ENCODE assay signal across 34 mouse cellular contexts in the genomic region with DNA sequence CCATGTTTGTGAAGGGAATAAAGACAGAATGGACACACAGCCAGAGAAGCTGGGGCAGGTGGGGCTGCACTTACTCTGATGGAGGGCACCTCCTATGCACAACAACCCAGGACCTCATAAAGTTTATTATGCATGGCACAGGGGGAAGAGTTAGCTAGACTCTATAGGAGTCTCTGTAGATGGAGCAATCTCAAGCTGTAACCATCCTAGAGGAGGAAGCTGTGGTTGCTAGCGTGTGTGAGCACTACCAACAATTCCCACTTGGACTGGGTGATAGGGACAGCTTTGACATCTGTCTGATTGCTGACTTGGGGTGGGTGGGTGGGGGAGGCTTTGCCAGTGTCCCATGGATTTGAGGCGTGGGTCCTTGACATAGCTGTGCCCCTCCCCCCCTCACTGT. TPM values are rescaled to one million over a fixed set of nuclear protein-coding genes. Genes with fewer than 3 reads are reported as not detected.
"Had no signal": no experiment of that assay in that cellular context is flagged by ENCODE, and none has a peak within 500 bp of the region (broad histone marks: within the 10 kb centered on the region; RNA-seq: fewer than 3 reads in every experiment).

No protein-coding gene starts in this region.

- H3K9me3 ChIP-seq: embryonic facial prominence, embryonic 10.5 days; embryonic facial prominence, embryonic 12.5 days; embryonic facial prominence, embryonic 13.5 days; embryonic facial prominence, embryonic 15.5 days; forebrain, embryonic 10.5 days; forebrain, embryonic 12.5 days; forebrain, embryonic 13.5 days; forebrain, embryonic 15.5 days had no signal

- ATAC-seq: forebrain, embryonic 13.5 days; forebrain, embryonic 14.5 days; forebrain, embryonic 15.5 days; forebrain, embryonic 16.5 days; forebrain, postnatal 0 days had no signal

- H3K9ac ChIP-seq: embryonic facial prominence, embryonic 12.5 days; embryonic facial prominence, embryonic 13.5 days; embryonic facial prominence, embryonic 15.5 days; forebrain, embryonic 12.5 days; forebrain, embryonic 13.5 days; forebrain, embryonic 15.5 days; forebrain, postnatal 0 days had no signal

- H3K4me1 ChIP-seq: embryonic facial prominence, embryonic 10.5 days; embryonic facial prominence, embryonic 12.5 days; embryonic facial prominence, embryonic 13.5 days; embryonic facial prominence, embryonic 15.5 days; forebrain, embryonic 10.5 days; forebrain, embryonic 12.5 days; forebrain, embryonic 13.5 days; forebrain, embryonic 15.5 days had no signal

- H3K4me3 ChIP-seq: embryonic facial prominence, embryonic 10.5 days; embryonic facial prominence, embryonic 12.5 days; embryonic facial prominence, embryonic 13.5 days; embryonic facial prominence, embryonic 15.5 days; erythroblast, embryonic 14.5 days; forebrain, embryonic 10.5 days; forebrain, embryonic 12.5 days; forebrain, embryonic 13.5 days; forebrain, embryonic 15.5 days; gastrocnemius, adult 2 months; heart, adult 2 months had no signal

- H3K27ac ChIP-seq: embryonic facial prominence, embryonic 10.5 days; embryonic facial prominence, embryonic 12.5 days; embryonic facial prominence, embryonic 13.5 days; embryonic facial prominence, embryonic 15.5 days; forebrain, embryonic 10.5 days; forebrain, embryonic 12.5 days; forebrain, embryonic 13.5 days; forebrain, embryonic 15.5 days; gastrocnemius, adult 2 months; heart, adult 2 months had no signal

- H3K27me3 ChIP-seq: embryonic facial prominence, embryonic 12.5 days; embryonic facial prominence, embryonic 13.5 days; embryonic facial prominence, embryonic 15.5 days; forebrain, embryonic 12.5 days; forebrain, embryonic 13.5 days; forebrain, embryonic 15.5 days had no signal

- DNase-seq: cerebellum, adult 18-20 months; cerebellum, adult 2 months; cerebellum, adult 8-10 months; cerebellum, adult 9-10 months; cerebellum, adult 9-11 months; cerebellum, postnatal 10 days; cerebellum, postnatal 14 days; cerebellum, postnatal 25 days; cerebellum, postnatal 36 days; embryo, embryonic 11 days; forebrain, postnatal 0 days; gastrocnemius, adult 2 months; gastrocnemius, postnatal 10 days; gastrocnemius, postnatal 14 days; gastrocnemius, postnatal 25 days; gastrocnemius, postnatal 36 days; heart, adult 18-20 months; heart, adult 2 months had no signal

- H3K36me3 ChIP-seq: embryonic facial prominence, embryonic 10.5 days; embryonic facial prominence, embryonic 12.5 days; embryonic facial prominence, embryonic 13.5 days; embryonic facial prominence, embryonic 15.5 days; forebrain, embryonic 10.5 days; forebrain, embryonic 12.5 days; forebrain, embryonic 15.5 days had no signal

- H3K4me2 ChIP-seq: embryonic facial prominence, embryonic 12.5 days; embryonic facial prominence, embryonic 13.5 days; embryonic facial prominence, embryonic 15.5 days; forebrain, embryonic 12.5 days; forebrain, embryonic 13.5 days; forebrain, embryonic 15.5 days had no signal

RNA-seq across cellular contexts. Expression of a gene that starts 39.5 kb away (rescaled TPM):
- total RNA-seq: gastrocnemius, adult 18-20 months; gastrocnemius, adult 2 months; gastrocnemius, adult 8-10 months; gastrocnemius, postnatal 10 days; gastrocnemius, postnatal 14 days; gastrocnemius, postnatal 25 days; gastrocnemius, postnatal 36 days; gastrocnemius, postnatal 4 days; heart, adult 18-20 months; heart, adult 2 months; heart, adult 8-10 months had no signal
- polyA plus RNA-seq: erythroblast, embryonic 14.5 days; forebrain, embryonic 13.5 days; gonadal fat pad, adult 2 months; heart, adult 2 months had no signal
